Mouse (Mus musculus) intestine, embryonic 16.5 days (tissue): ENCODE data around the gene Gm5737. TPM values are rescaled to one million over a fixed set of nuclear protein-coding genes. Genes with fewer than 3 reads are reported as not detected.

Source experiments
- ATAC-seq: fragments of 200-750 bp; cut with Nextera tagmentation; 2 replicates; pipeline ENCODE4 v1.8.0; 2017; ENCODE audit warnings: moderate TSS enrichment, moderate library complexity
- H3K27ac ChIP-seq: fragments of 300-500 bp; sonication (generic); 2 replicates; pipeline ENCODE4 v1.5.1; 2014; ENCODE audit warnings: mild to moderate bottlenecking, low read length
- H3K27me3 ChIP-seq: fragments of 300-500 bp; sonication (generic); replicated peaks from 2 replicates; pipeline ENCODE4 v1.6.1; 2014; ENCODE audit warnings: low read length, control low read depth, mixed read lengths; ENCODE audit not compliant: control insufficient read depth, insufficient read depth
- H3K36me3 ChIP-seq: fragments of 300-500 bp; sonication (generic); 2 replicates; pipeline ENCODE4 v1.6.1; 2014; ENCODE audit warnings: low read length, control low read depth; ENCODE audit not compliant: control insufficient read depth, insufficient read depth
- H3K4me1 ChIP-seq: fragments of 300-500 bp; sonication (generic); 2 replicates; pipeline ENCODE4 v1.6.1; 2014; ENCODE audit warnings: low read length, control low read depth, mixed read lengths; ENCODE audit not compliant: control insufficient read depth, insufficient read depth
- H3K4me2 ChIP-seq: fragments of 300-500 bp; sonication (generic); 2 replicates; pipeline ENCODE4 v1.6.1; 2014; ENCODE audit warnings: low read depth, low read length, control low read depth
- H3K4me3 ChIP-seq: fragments of 300-500 bp; sonication (generic); 2 replicates; pipeline ENCODE4 v1.5.1; 2014; ENCODE audit warnings: mild to moderate bottlenecking, low read length
- H3K9ac ChIP-seq: fragments of 300-500 bp; sonication (generic); 2 replicates; pipeline ENCODE4 v1.6.1; 2014; ENCODE audit warnings: low read depth, low read length
- H3K9me3 ChIP-seq: fragments of 300-500 bp; sonication (generic); 2 replicates; pipeline ENCODE4 v1.6.1; 2016; ENCODE audit warnings: low read length, control low read depth; ENCODE audit not compliant: control insufficient read depth
- WGBS: fragments of 180-500 bp; shearing (Covaris S2); extraction: QIAGEN DNeasy Blood & Tissue Kit; methylation state at CpG from one replicate; pipeline ENCODE4 v1.1.7; 2014; 5-methylcytosine and 5-hydroxymethylcytosine counted together
- polyA plus RNA-seq: library from polyadenylated mRNA; unstranded; fragments of >200 nt; fragmentation: Nextera tagmentation; extraction: Ambion mirVana; gene quantifications from 2 replicates; pipeline ENCODE4 v1.2.1, GENCODE M21; 2015

The Gm5737 gene
- polyA plus RNA-seq: not detected in 2 replicates

- H3K27me3 ChIP-seq: 0 out of 2 replicates have a peak, but pooled peaks cover 4% of the 10 kb centered on the region
- peaks cover 4% of the 10 kb centered on the region; the same call in 1 of the 2 replicates for H3K4me1 ChIP-seq
- no peak within 1 kb of the TSS for H3K4me2 ChIP-seq
- no peak within 1 kb of the TSS for H3K4me3 ChIP-seq
- ATAC-seq: peak; percentile 84
- no peaks in the 10 kb centered on the region for H3K9me3 ChIP-seq
- no peak within 1 kb of the TSS for H3K9ac ChIP-seq
- H3K27ac ChIP-seq: no peak within 1 kb of the TSS
- no peaks in the 10 kb centered on the region for H3K36me3 ChIP-seq
- WGBS: 73% methylated on average over 6 of the region's 6 CpGs
These were observed at the start of gene Gm5737 for GRCm38 (mm10) chr7:120811834-120812415. Gene Gm5737 (plus strand): TSS chr7:120812365.

GRCm38 (mm10) chr7:120767369-120767768 lies 44.8 kb upstream of the Gm5737 start:
- ATAC-seq: no peak
- Histone ChIP-seq H3K27me3 (no peaks in the 10 kb centered on the region), H3K36me3 (no peaks in the 10 kb centered on the region), H3K4me3 (no peak overlapping the region), H3K27ac (no peak overlapping the region), H3K9me3 (no peaks in the 10 kb centered on the region), H3K4me1 (no peaks in the 10 kb centered on the region), H3K4me2 (no peak overlapping the region), H3K9ac (no peak overlapping the region)
- WGBS: 4% methylated on average over 1 of the region's 1 CpGs

- no peaks in the 10 kb centered on the region for H3K27me3 ChIP-seq
- no peak overlapping the region for H3K9ac ChIP-seq
- H3K4me2 ChIP-seq: no peak overlapping the region
- no peaks in the 10 kb centered on the region for H3K36me3 ChIP-seq
- no peaks in the 10 kb centered on the region for H3K9me3 ChIP-seq
- ATAC-seq: no peak
- no peak overlapping the region for H3K4me3 ChIP-seq
- WGBS: 73% methylated on average over 1 of the region's 1 CpGs
- H3K4me1 ChIP-seq: no peaks in the 10 kb centered on the region
- no peak overlapping the region for H3K27ac ChIP-seq
These were observed 40.8 kb upstream of the Gm5737 start for GRCm38 (mm10) chr7:120771389-120771788.

- Histone ChIP-seq H3K4me1 (no peaks in the 10 kb centered on the region), H3K9me3 (no peaks in the 10 kb centered on the region), H3K4me2 (no peak overlapping the region), H3K4me3 (no peak overlapping the region), H3K36me3 (no peaks in the 10 kb centered on the region), H3K9ac (no peak overlapping the region), H3K27me3 (no peaks in the 10 kb centered on the region), H3K27ac (no peak overlapping the region)
- 52% methylated on average over 2 of the region's 2 CpGs for WGBS
- no peak for ATAC-seq
These were observed 34.2 kb upstream of the Gm5737 start for GRCm38 (mm10) chr7:120778012-120778411.

- WGBS: 65% methylated on average over 4 of the region's 4 CpGs
These were observed 16.6 kb upstream of the Gm5737 start for GRCm38 (mm10) chr7:120795544-120795943.

GRCm38 (mm10) chr7:120796369-120796768 lies 15.8 kb upstream of the Gm5737 start:
- WGBS: 82% methylated on average over 3 of the region's 3 CpGs
- no peak for ATAC-seq
- H3K27ac ChIP-seq: no peak overlapping the region
- no peak overlapping the region for H3K4me2 ChIP-seq
- H3K36me3 ChIP-seq: no peaks in the 10 kb centered on the region
- H3K4me1 ChIP-seq: no peaks in the 10 kb centered on the region
- H3K9me3 ChIP-seq: no peaks in the 10 kb centered on the region
- H3K9ac ChIP-seq: no peak overlapping the region
- H3K27me3 ChIP-seq: no peaks in the 10 kb centered on the region
- H3K4me3 ChIP-seq: no peak overlapping the region

More at GRCm38 (mm10) chr7:120795544-120795943, 16.6 kb upstream of the Gm5737 start:
- Histone ChIP-seq H3K9ac (no peak overlapping the region), H3K4me2 (no peak overlapping the region), H3K9me3 (no peaks in the 10 kb centered on the region), H3K4me1 (no peaks in the 10 kb centered on the region), H3K36me3 (no peaks in the 10 kb centered on the region), H3K27ac (no peak overlapping the region), H3K4me3 (no peak overlapping the region), H3K27me3 (no peaks in the 10 kb centered on the region)
- no peak for ATAC-seq

GRCm38 (mm10) chr7:120803268-120803667 lies 8.9 kb upstream of the Gm5737 start:
- Histone ChIP-seq H3K36me3 (no peaks in the 10 kb centered on the region), H3K27me3 (no peaks in the 10 kb centered on the region), H3K9me3 (no peaks in the 10 kb centered on the region), H3K4me2 (no peak overlapping the region), H3K4me1 (no peaks in the 10 kb centered on the region), H3K4me3 (no peak overlapping the region), H3K9ac (no peak overlapping the region), H3K27ac (no peak overlapping the region)
- 90% methylated on average over 2 of the region's 2 CpGs for WGBS
- ATAC-seq: no peak

GRCm38 (mm10) chr7:120809705-120810104 lies 2.5 kb upstream of the Gm5737 start:
- H3K4me1 ChIP-seq: peaks cover 4% of the 10 kb centered on the region; the same call in 1 of the 2 replicates
- WGBS: 4% methylated on average over 27 of the region's 27 CpGs
- no peaks in the 10 kb centered on the region for H3K36me3 ChIP-seq
- 0 out of 2 replicates have a peak overlapping the region, but pooled peaks have one; percentile 31 for H3K9ac ChIP-seq
- peak overlapping the region; percentile 58 for H3K4me2 ChIP-seq
- H3K4me3 ChIP-seq: peak overlapping the region; percentile 37
- no peak overlapping the region for H3K27ac ChIP-seq
- H3K27me3 ChIP-seq: 0 out of 2 replicates have a peak, but pooled peaks cover 4% of the 10 kb centered on the region
- peak; percentile 58; the same call in 1 of the 2 replicates for ATAC-seq
- no peaks in the 10 kb centered on the region for H3K9me3 ChIP-seq

GRCm38 (mm10) chr7:120817552-120817951 lies 5.4 kb downstream of the Gm5737 start:
- H3K9ac ChIP-seq: no peak overlapping the region
- ATAC-seq: no peak
- WGBS: 87% methylated on average over 6 of the region's 6 CpGs

GRCm38 (mm10) chr7:120819386-120819785 lies 7.2 kb downstream of the Gm5737 start:
- no peaks in the 10 kb centered on the region for H3K36me3 ChIP-seq
- no peak overlapping the region for H3K4me3 ChIP-seq
- H3K9ac ChIP-seq: no peak overlapping the region; the same call in 1 of the 2 replicates
- no peaks in the 10 kb centered on the region for H3K4me1 ChIP-seq
- no peak for ATAC-seq
- no peak overlapping the region for H3K4me2 ChIP-seq
- H3K27ac ChIP-seq: no peak overlapping the region
- WGBS: 91% methylated on average over 4 of the region's 4 CpGs
- H3K9me3 ChIP-seq: no peaks in the 10 kb centered on the region
- no peaks in the 10 kb centered on the region for H3K27me3 ChIP-seq

More at GRCm38 (mm10) chr7:120817552-120817951, 5.4 kb downstream of the Gm5737 start:
- Histone ChIP-seq H3K9me3 (no peaks in the 10 kb centered on the region), H3K4me3 (no peak overlapping the region), H3K27me3 (no peaks in the 10 kb centered on the region), H3K27ac (no peak overlapping the region), H3K4me1 (no peaks in the 10 kb centered on the region), H3K4me2 (no peak overlapping the region), H3K36me3 (no peaks in the 10 kb centered on the region)
